Mouse (Mus musculus) kidney, postnatal 14 days (tissue): ENCODE results near the gene Fbxo3.
"Not testable (repeated sequence)": the region's sequence is repeated elsewhere in the genome, so short reads cannot be mapped to it uniquely, and the experiment has no call there.

Experiments used
- DNase-seq: peaks from one replicate; pipeline ENCODE4 v3.0.0; 2022; ENCODE audit warnings: mixed read lengths

Fbxo3 gene

GRCm38 (mm10) chr2:104038236-104038635 is 10.7 kb downstream of the Fbxo3 start:
- no peak for DNase-seq

GRCm38 (mm10) chr2:104041632-104042031 is 14.1 kb downstream of the Fbxo3 start:
- DNase-seq, result no peak

GRCm38 (mm10) chr2:104042766-104043165 is 15.2 kb downstream of the Fbxo3 start:
- DNase-seq, result no peak

- no peak for DNase-seq
Observed at GRCm38 (mm10) chr2:104043624-104044478, 16.3 kb downstream of the Fbxo3 start.

- peak; percentile 38 for DNase-seq
Observed at GRCm38 (mm10) chr2:104044479-104045080, 17.1 kb downstream of the Fbxo3 start.

- no peak for DNase-seq
Observed at GRCm38 (mm10) chr2:104058381-104058780, 30.9 kb downstream of the Fbxo3 start.

GRCm38 (mm10) chr2:104058954-104059353 is 31.4 kb downstream of the Fbxo3 start:
- DNase-seq, result no peak

- no peak for DNase-seq
Observed at GRCm38 (mm10) chr2:104059786-104060185, 32.3 kb downstream of the Fbxo3 start.

- DNase-seq, result no peak
Observed at GRCm38 (mm10) chr2:104060996-104061395, 33.5 kb downstream of the Fbxo3 start.

- DNase-seq, result no peak
Observed at GRCm38 (mm10) chr2:104062665-104063064, 35.1 kb downstream of the Fbxo3 start.

GRCm38 (mm10) chr2:104064152-104064551 is 36.6 kb downstream of the Fbxo3 start:
- DNase-seq, result no peak

- not testable (repeated sequence) for DNase-seq
Observed at GRCm38 (mm10) chr2:104065526-104065925, 38.0 kb downstream of the Fbxo3 start, which contains the start of gene Gm10912. Gene Gm10912, plus strand, starts transcription at chr2:104065826.

GRCm38 (mm10) chr2:104068450-104068849 is 40.9 kb downstream of the Fbxo3 start, which contains the start of gene Gm10799:
Gene Gm10799, minus strand, starts transcription at chr2:104068550.
- DNase-seq, result not testable (repeated sequence)

GRCm38 (mm10) chr2:104069704-104070185 is 42.2 kb downstream of the Fbxo3 start, which contains the start of gene Cd59b:
Gene Cd59b, plus strand, starts transcription at chr2:104069849.
- peak; percentile 69 for DNase-seq

- not testable (repeated sequence) for DNase-seq
Observed at GRCm38 (mm10) chr2:104078285-104078684, 50.8 kb downstream of the Fbxo3 start.

- DNase-seq, result not testable (repeated sequence)
Observed at GRCm38 (mm10) chr2:104081436-104082050, 54.0 kb downstream of the Fbxo3 start.

GRCm38 (mm10) chr2:104082474-104082873 is 55.0 kb downstream of the Fbxo3 start:
- no peak for DNase-seq

- DNase-seq, result not testable (repeated sequence)
Observed at GRCm38 (mm10) chr2:104084027-104084426, 56.5 kb downstream of the Fbxo3 start.

GRCm38 (mm10) chr2:104087562-104087961 is 60.0 kb downstream of the Fbxo3 start:
- DNase-seq, result not testable (repeated sequence)

- DNase-seq, result no peak
Observed at GRCm38 (mm10) chr2:104093305-104093704, 65.8 kb downstream of the Fbxo3 start.

GRCm38 (mm10) chr2:104095741-104096213 is 68.3 kb downstream of the Fbxo3 start, which contains the start of gene Cd59a:
Gene Cd59a, plus strand, starts transcription at chr2:104095801.
- peak; percentile 93 for DNase-seq

GRCm38 (mm10) chr2:104096256-104096655 is 68.7 kb downstream of the Fbxo3 start:
- DNase-seq, result peak; percentile 27

GRCm38 (mm10) chr2:104096796-104097195 is 69.3 kb downstream of the Fbxo3 start:
- DNase-seq, result not testable (repeated sequence)
